Mouse (Mus musculus): ENCODE data around the gene Olfr1392. TPM values are rescaled to one million over a fixed set of nuclear protein-coding genes. Genes with fewer than 3 reads are reported as not detected.

Olfr1392 gene
- total and polyA plus RNA-seq, 3 experiments, result not detected

DNA sequence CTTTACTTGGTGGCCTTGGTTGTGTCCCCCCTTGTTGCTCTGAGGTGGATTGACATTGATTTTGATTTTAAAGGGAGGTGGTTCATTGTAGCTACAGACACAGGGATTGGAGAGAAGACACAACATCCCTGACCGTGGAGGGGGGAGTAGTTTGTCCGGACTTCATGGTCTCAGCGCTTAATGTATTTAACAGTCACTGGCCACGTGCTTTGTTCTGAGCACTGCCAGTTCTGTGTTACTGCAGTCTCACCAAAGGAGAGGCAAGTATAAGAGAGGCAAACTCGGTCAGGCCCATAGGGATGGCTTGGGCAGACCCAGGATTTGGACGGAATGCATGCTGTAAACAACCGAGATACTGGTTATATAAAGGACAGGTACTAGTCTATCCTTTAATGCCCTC is 21.0 kb upstream of the Olfr1392 start:
- dilution Hi-C loops (cut with MboI; ENCODE audit: extremely low pct_ligation_motif_present, extremely low pct_unique_long_range_greater_than_20kb, low sequenced_read_pairs) (no loop called here), in situ Hi-C loops (cut with MboI; ENCODE audit: low pct_ligation_motif_present, low pct_unique_long_range_greater_than_20kb, low sequenced_read_pairs) (loop anchor here (5.0 to 25.0 kb wide), 3 partner anchors 67 to 479 kb away; partner anchors contain the start of gene Olfr1396)
- H3K9me3 ChIP-seq (replicated peaks; ENCODE audit: low read length), result no peaks in the 10 kb centered on the region
- peaks cover 0 to 5% of the 10 kb centered on the region in 2 experiments; a peak in 1 of 4 replicates for H3K4me1 ChIP-seq (ENCODE audit: control insufficient read depth in 1 of 2, insufficient read depth in 2 of 2)
- no peak overlapping the region for H3K4me3 ChIP-seq (replicated peaks in 1 of 3; ENCODE audit: low read depth in 2 of 3, low read length in 2 of 3, poor library complexity in 1 of 3)
- peaks cover 8% of the 10 kb centered on the region for H3K79me2 ChIP-seq (replicated peaks; ENCODE audit: control insufficient read depth, extremely low read depth, insufficient read depth, poor library complexity, severe bottlenecking)
- H3K27me3 ChIP-seq (replicated peaks), result no peaks in the 10 kb centered on the region
- peaks cover 59 to 79% of the 10 kb centered on the region in 2 experiments for H3K36me3 ChIP-seq (replicated peaks in 1 of 2; ENCODE audit: control insufficient read depth in 1 of 2, insufficient read depth in 1 of 2, low read length in 1 of 2)
- no peak overlapping the region for H3K27ac ChIP-seq (ENCODE audit: insufficient read depth, low read depth)
- H3K4me2 ChIP-seq (ENCODE audit: insufficient read depth, low read depth, poor library complexity, severe bottlenecking), result no peak overlapping the region
- no peak for DNase-seq (ENCODE audit: extremely low read depth)
- H3K9ac ChIP-seq (ENCODE audit: insufficient read depth, low read depth), result no peak overlapping the region
- TF ChIP-seq HCFC1 (IDR thresholded peaks at IDR 0.05; ENCODE audit: low read depth, low read length) (no peak), MYC (IDR thresholded peaks at IDR 0.05; ENCODE audit: low read depth, low read length) (no peak), TCF12 (IDR thresholded peaks at IDR 0.05; ENCODE audit: low read depth, low read length) (no peak), CHD1 (IDR thresholded peaks at IDR 0.05; ENCODE audit: low read depth, low read length) (no peak), CTCF (conservative IDR thresholded peaks at IDR 0.05 in 1 of 2, IDR thresholded peaks at IDR 0.05 in 1 of 2; ENCODE audit: low read depth in 2 of 2, low read length in 2 of 2) (no peak), SMC3 (IDR thresholded peaks at IDR 0.05; ENCODE audit: low read depth, low read length) (no peak), NELFE (IDR thresholded peaks at IDR 0.05; ENCODE audit: low read depth, low read length) (no peak), SIN3A (IDR thresholded peaks at IDR 0.05; ENCODE audit: low read length) (no peak), EP300 (IDR thresholded peaks at IDR 0.05; ENCODE audit: low read length) (no peak), POLR2A (IDR thresholded peaks at IDR 0.05; ENCODE audit: low read depth, low read length) (no peak), MAX (IDR thresholded peaks at IDR 0.05; ENCODE audit: low read length) (no peak), ETS1 (conservative IDR thresholded peaks at IDR 0.05; ENCODE audit: low read depth, low read length) (no peak), RAD21 (IDR thresholded peaks at IDR 0.05; ENCODE audit: low read depth, low read length) (no peak), IRF4 (IDR thresholded peaks at IDR 0.05; ENCODE audit: low read depth, low read length) (no peak)

DNA sequence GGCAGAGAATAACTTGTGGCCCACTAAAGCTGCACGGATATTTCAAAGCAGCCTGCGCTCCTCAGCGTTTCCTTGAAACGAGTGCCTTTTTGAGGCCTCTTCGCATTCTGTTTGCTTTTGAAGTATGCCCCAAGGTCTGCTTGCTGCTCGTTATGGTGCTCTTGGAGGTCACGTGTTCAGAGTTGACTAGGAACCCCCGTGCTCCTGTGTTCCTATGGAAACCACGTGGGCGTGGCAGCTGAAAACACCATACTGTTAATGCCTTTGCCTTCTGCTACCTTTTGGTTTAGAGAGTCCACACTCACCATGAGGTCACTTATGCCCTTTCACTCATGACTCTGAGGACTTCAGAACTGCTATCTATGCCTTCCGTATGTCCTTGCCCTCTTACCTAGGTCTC is 20.5 kb upstream of the Olfr1392 start:
- Histone ChIP-seq H3K27ac (ENCODE audit: insufficient read depth, low read depth) (no peak overlapping the region), H3K4me2 (ENCODE audit: insufficient read depth, low read depth, poor library complexity, severe bottlenecking) (no peak overlapping the region), H3K4me3 (replicated peaks in 1 of 3; ENCODE audit: low read depth in 2 of 3, low read length in 2 of 3, poor library complexity in 1 of 3) (no peak overlapping the region), H3K27me3 (replicated peaks) (no peaks in the 10 kb centered on the region), H3K79me2 (replicated peaks; ENCODE audit: control insufficient read depth, extremely low read depth, insufficient read depth, poor library complexity, severe bottlenecking) (peaks cover 7% of the 10 kb centered on the region), H3K36me3 (replicated peaks in 1 of 2; ENCODE audit: control insufficient read depth in 1 of 2, insufficient read depth in 1 of 2, low read length in 1 of 2) (peaks cover 58 to 75% of the 10 kb centered on the region in 2 experiments), H3K9me3 (replicated peaks; ENCODE audit: low read length) (no peaks in the 10 kb centered on the region), H3K4me1 (ENCODE audit: control insufficient read depth in 1 of 2, insufficient read depth in 2 of 2) (peaks cover 0 to 5% of the 10 kb centered on the region in 2 experiments; a peak in 1 of 4 replicates), H3K9ac (ENCODE audit: insufficient read depth, low read depth) (no peak overlapping the region)
- DNase-seq (ENCODE audit: extremely low read depth), result no peak
- in situ Hi-C loops (cut with MboI; ENCODE audit: low pct_ligation_motif_present, low pct_unique_long_range_greater_than_20kb, low sequenced_read_pairs) (loop anchor here (5.0 to 25.0 kb wide), 3 partner anchors 67 to 480 kb away; partner anchors contain the start of gene Olfr1396), dilution Hi-C loops (cut with MboI; ENCODE audit: extremely low pct_ligation_motif_present, extremely low pct_unique_long_range_greater_than_20kb, low sequenced_read_pairs) (no loop called here)
- no peak for TF ChIP-seq MAFK (IDR thresholded peaks at IDR 0.05; ENCODE audit: insufficient replicate concordance, low read length)
- TF ChIP-seq ZC3H11A (IDR thresholded peaks at IDR 0.05; ENCODE audit: low read depth, low read length), result no peak
- no peak for TF ChIP-seq UBTF (IDR thresholded peaks at IDR 0.05; ENCODE audit: low read depth, low read length)
